Mouse (Mus musculus) heart, postnatal 0 days (tissue): ENCODE data around the gene Ndufb7. TPM values are rescaled to one million over a fixed set of nuclear protein-coding genes. Genes with fewer than 3 reads are reported as not detected.

Experiments
- ATAC-seq: fragments of 200-750 bp; cut with Nextera tagmentation; 2 replicates; pipeline ENCODE4 v1.8.0; 2017; ENCODE audit warnings: low read depth, moderate number of reproducible peaks, moderate library complexity; ENCODE audit not compliant: insufficient read depth
- DNase-seq: peaks from one replicate; pipeline ENCODE4 v3.0.0-alpha.2; 2016; ENCODE audit warnings: low spot score
- H3K27ac ChIP-seq: fragments of 300-500 bp; sonication (generic); 2 replicates; pipeline ENCODE4 v1.5.1; 2014; ENCODE audit warnings: low read depth, mild to moderate bottlenecking
- H3K27me3 ChIP-seq: fragments of 300-500 bp; sonication (generic); 2 replicates; pipeline ENCODE4 v1.6.1; 2014; ENCODE audit warnings: low read length, mixed read lengths; ENCODE audit not compliant: control insufficient read depth, insufficient read depth
- H3K36me3 ChIP-seq: fragments of 300-500 bp; sonication (generic); replicated peaks from 2 replicates; pipeline ENCODE4 v1.6.1; 2014; ENCODE audit warnings: low read length, mixed read lengths; ENCODE audit not compliant: control insufficient read depth, insufficient read depth
- H3K4me1 ChIP-seq: fragments of 300-500 bp; sonication (generic); 2 replicates; pipeline ENCODE4 v1.6.1; 2014; ENCODE audit warnings: antibody characterized with exemption; ENCODE audit not compliant: control insufficient read depth, insufficient read depth
- H3K4me2 ChIP-seq: fragments of 300-500 bp; sonication (generic); 2 replicates; pipeline ENCODE4 v1.6.1; 2014; ENCODE audit warnings: low read depth, mild to moderate bottlenecking, low read length, moderate library complexity
- H3K4me3 ChIP-seq: fragments of 300-500 bp; sonication (generic); 2 replicates; pipeline ENCODE4 v1.5.1; 2014; ENCODE audit warnings: low read depth, low read length
- H3K9ac ChIP-seq: fragments of 300-500 bp; sonication (generic); replicated peaks from 2 replicates; pipeline ENCODE4 v1.6.1; 2014; ENCODE audit warnings: low read depth, low read length, mixed read lengths
- H3K9me3 ChIP-seq: fragments of 300-500 bp; sonication (generic); replicated peaks from 2 replicates; pipeline ENCODE4 v1.6.1; 2016; ENCODE audit warnings: low read length; ENCODE audit not compliant: control insufficient read depth
- CTCF ChIP-seq: IDR thresholded peaks from 2 replicates; pipeline ENCODE4 v1.5.1; 2016; ENCODE audit warnings: antibody characterized with exemption, control low read depth, low read depth
- EP300 ChIP-seq: IDR thresholded peaks from 2 replicates; pipeline ENCODE4 v1.6.1; 2016; ENCODE audit warnings: antibody characterized with exemption, low read depth
- WGBS: fragments of 180-500 bp; shearing (Covaris S2); extraction: QIAGEN DNeasy Blood & Tissue Kit; methylation state at CpG from one replicate; pipeline ENCODE4 v1.1.7; 2014; 5-methylcytosine and 5-hydroxymethylcytosine counted together
- polyA plus RNA-seq: library from polyadenylated mRNA; unstranded; fragments of >200 nt; fragmentation: Nextera tagmentation; extraction: Ambion mirVana; gene quantifications from 2 replicates; pipeline ENCODE4 v1.2.1, GENCODE M21; 2015
- total RNA-seq: library from RNA; depleted of rRNA; stranded (reverse); fragments of >200 nt; gene quantifications from 2 replicates; pipeline ENCODE4 v1.2.3, GENCODE M21; 2014; ENCODE audit warnings: low replicate concordance; rRNA removed

Ndufb7 gene
- total and polyA plus RNA-seq, 2 experiments from 2014 or later, result 682 to 1,145 TPM

GRCm38 (mm10) chr8:83618566-83618965 lies 52.1 kb downstream of the Ndufb7 start:
- 97% methylated on average over 2 of the region's 2 CpGs for WGBS
- no peak overlapping the region for H3K4me3 ChIP-seq

GRCm38 (mm10) chr8:83619568-83620285 lies 53.3 kb downstream of the Ndufb7 start:
- Histone ChIP-seq H3K9ac (no peak overlapping the region), H3K27ac (no peak overlapping the region), H3K4me1 (no peaks in the 10 kb centered on the region), H3K9me3 (no peaks in the 10 kb centered on the region), H3K4me3 (no peak overlapping the region), H3K36me3 (no peaks in the 10 kb centered on the region), H3K4me2 (no peak overlapping the region), H3K27me3 (no peaks in the 10 kb centered on the region)
- no peak for TF ChIP-seq EP300
- TF ChIP-seq CTCF, result no peak
- DNase-seq (no peak), ATAC-seq (no peak)
- 80% methylated on average over 9 of the region's 9 CpGs for WGBS

More at GRCm38 (mm10) chr8:83618566-83618965, 52.1 kb downstream of the Ndufb7 start:
- Histone ChIP-seq H3K4me2 (no peak overlapping the region), H3K36me3 (peaks cover 7% of the 10 kb centered on the region), H3K4me1 (no peaks in the 10 kb centered on the region), H3K9me3 (no peaks in the 10 kb centered on the region), H3K27ac (no peak overlapping the region), H3K9ac (no peak overlapping the region), H3K27me3 (no peaks in the 10 kb centered on the region)
- ATAC-seq (no peak), DNase-seq (no peak)
- no peak for TF ChIP-seq CTCF
- no peak for TF ChIP-seq EP300

Other genes with a start within 250 kb of the Ndufb7 start
- gene Elmod2, start 234.2 kb upstream of the Ndufb7 start, total RNA-seq, result 8.2 and 9.2 TPM in 2 replicates
- gene Elmod2, start 234.2 kb upstream of the Ndufb7 start, polyA plus RNA-seq, result 5.6 and 6.0 TPM in 2 replicates
- gene Mgat4d, start 218.2 kb upstream of the Ndufb7 start, total RNA-seq, result not detected in 2 replicates
- not detected in 2 replicates for gene Mgat4d, start 218.2 kb upstream of the Ndufb7 start, polyA plus RNA-seq
- not detected in 2 replicates for gene Clgn, start 176.8 kb upstream of the Ndufb7 start, total RNA-seq
- gene Clgn, start 176.8 kb upstream of the Ndufb7 start, polyA plus RNA-seq, result not detected in 2 replicates
- 18.3 and 39.8 TPM in 2 replicates for gene Scoc, start 108.3 kb upstream of the Ndufb7 start, total RNA-seq
- gene Scoc, start 108.3 kb upstream of the Ndufb7 start, polyA plus RNA-seq, result 65.8 and 78.6 TPM in 2 replicates
- gene Olfr370, start 30.9 kb upstream of the Ndufb7 start, total RNA-seq, result not detected in 2 replicates
- not detected in 2 replicates for gene Olfr370, start 30.9 kb upstream of the Ndufb7 start, polyA plus RNA-seq
- gene Tecr, start 41.3 kb downstream of the Ndufb7 start, total RNA-seq, result 253 and 327 TPM in 2 replicates
- gene Tecr, start 41.3 kb downstream of the Ndufb7 start, polyA plus RNA-seq, result 380 and 391 TPM in 2 replicates
- 17.6 and 21.3 TPM in 2 replicates for gene Dnajb1, start 41.5 kb downstream of the Ndufb7 start, total RNA-seq
- gene Dnajb1, start 41.5 kb downstream of the Ndufb7 start, polyA plus RNA-seq, result 23.3 and 26.7 TPM in 2 replicates
- gene Gipc1, start 86.0 kb downstream of the Ndufb7 start, total RNA-seq, result 82.2 and 82.6 TPM in 2 replicates
- gene Gipc1, start 86.0 kb downstream of the Ndufb7 start, polyA plus RNA-seq, result 101 and 102 TPM in 2 replicates
- 0.15 TPM in 1 of 2 replicates, not detected in the other for gene Ptger1, start 100.0 kb downstream of the Ndufb7 start, total RNA-seq
- 0.20 and 0.32 TPM in 2 replicates for gene Ptger1, start 100.0 kb downstream of the Ndufb7 start, polyA plus RNA-seq
- gene Pkn1, start 132.5 kb downstream of the Ndufb7 start, total RNA-seq, result 44.2 and 57.4 TPM in 2 replicates
- gene Pkn1, start 132.5 kb downstream of the Ndufb7 start, polyA plus RNA-seq, result 13.0 and 14.2 TPM in 2 replicates
- 92.5 and 95.7 TPM in 2 replicates for gene Ddx39, start 148.5 kb downstream of the Ndufb7 start, total RNA-seq
- 75.5 and 79.3 TPM in 2 replicates for gene Ddx39, start 148.5 kb downstream of the Ndufb7 start, polyA plus RNA-seq
- gene Adgre5, start 174.7 kb downstream of the Ndufb7 start, total RNA-seq, result 46.4 and 51.2 TPM in 2 replicates
- gene Adgre5, start 174.7 kb downstream of the Ndufb7 start, polyA plus RNA-seq, result 35.3 and 35.8 TPM in 2 replicates